Mouse (Mus musculus): Measurements from ENCODE around the gene Grk5.

GRCm38 (mm10) chr19:60939954-60940379 is 50.4 kb downstream of the Grk5 start:
- no peak for TF ChIP-seq CTCF (IDR thresholded peaks at IDR 0.05; ENCODE audit: low read depth)
- no peak for TF ChIP-seq EP300 (IDR thresholded peaks at IDR 0.05; ENCODE audit: low read depth)
